Mouse (Mus musculus): ENCODE results near the gene Ctcf. TPM values are rescaled to one million over a fixed set of nuclear protein-coding genes. Genes with fewer than 3 reads are reported as not detected.
A peak's percentile ranks its signal among the peaks of the same experiment; 100 is the strongest.

The Ctcf gene
- total RNA-seq, 1 experiment from 2014 or later, result 139 TPM

DNA sequence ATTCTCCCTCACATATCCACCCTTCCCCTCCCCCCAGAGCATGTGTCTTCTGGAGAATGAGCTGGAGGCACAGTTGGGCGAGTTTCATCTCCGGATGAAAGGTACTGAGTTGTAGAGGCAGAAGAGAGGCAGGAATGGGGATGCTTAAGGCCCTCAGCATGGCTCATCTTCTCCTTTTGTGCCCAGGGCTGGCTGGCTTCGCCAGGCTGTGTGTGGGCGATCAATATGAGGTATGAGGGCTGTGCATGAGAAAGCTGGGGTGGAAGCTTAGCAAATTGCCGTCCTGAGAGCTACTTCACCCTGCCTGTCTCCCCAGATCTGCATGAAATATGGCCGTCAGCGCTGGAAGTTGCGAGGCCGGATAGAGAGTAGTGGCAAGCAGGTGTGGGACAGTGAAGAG, 20.4 kb upstream of the Ctcf start:
- ATAC-seq (replicated peaks; ENCODE audit: low read depth, poor library complexity, severe bottlenecking), result no peak

DNA sequence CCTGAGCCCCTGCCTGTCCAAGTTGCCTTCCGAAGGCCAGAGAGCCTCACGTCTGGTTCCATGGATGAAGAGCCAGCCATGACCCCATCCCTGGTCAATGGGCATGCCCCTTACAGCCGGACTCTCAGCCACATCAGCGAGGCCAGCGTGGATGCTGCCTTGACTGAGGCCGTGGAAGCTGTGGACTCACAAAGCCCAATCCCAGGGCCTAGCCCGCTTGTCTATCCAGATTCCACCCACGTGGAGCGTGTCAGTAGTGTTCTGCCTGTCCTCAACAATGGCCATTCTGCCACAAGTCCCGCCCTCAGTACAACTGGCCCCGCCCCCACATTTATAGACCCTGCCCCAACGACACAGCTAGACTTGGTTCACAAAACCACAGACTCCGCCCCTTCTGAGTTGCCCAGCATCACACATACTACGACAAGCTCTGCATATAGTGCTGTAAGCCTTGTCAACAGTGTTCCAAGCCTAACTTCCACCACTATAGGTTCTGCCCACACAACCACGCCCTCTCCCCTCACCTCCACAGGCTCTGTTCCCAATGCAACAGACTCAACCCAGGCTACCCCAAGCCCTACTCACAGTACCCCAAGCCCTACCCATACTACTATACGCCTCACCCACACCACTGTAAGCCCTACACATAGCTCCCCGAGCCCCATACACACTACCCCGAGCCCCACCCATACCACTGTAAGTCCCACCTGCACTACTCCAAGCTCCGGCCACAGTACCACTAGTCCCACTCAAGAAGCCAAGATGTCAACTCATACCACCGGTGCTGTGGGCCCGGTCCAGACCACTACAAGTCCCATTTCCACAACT, 18.7 kb upstream of the Ctcf start:
- ATAC-seq (replicated peaks; ENCODE audit: low read depth, poor library complexity, severe bottlenecking), result peak; percentile 18; the same call in 1 of the 2 replicates

GRCm38 (mm10) chr8:105618279-105618634, 18.1 kb upstream of the Ctcf start:
- no peak for ATAC-seq (replicated peaks; ENCODE audit: low read depth, poor library complexity, severe bottlenecking)

DNA sequence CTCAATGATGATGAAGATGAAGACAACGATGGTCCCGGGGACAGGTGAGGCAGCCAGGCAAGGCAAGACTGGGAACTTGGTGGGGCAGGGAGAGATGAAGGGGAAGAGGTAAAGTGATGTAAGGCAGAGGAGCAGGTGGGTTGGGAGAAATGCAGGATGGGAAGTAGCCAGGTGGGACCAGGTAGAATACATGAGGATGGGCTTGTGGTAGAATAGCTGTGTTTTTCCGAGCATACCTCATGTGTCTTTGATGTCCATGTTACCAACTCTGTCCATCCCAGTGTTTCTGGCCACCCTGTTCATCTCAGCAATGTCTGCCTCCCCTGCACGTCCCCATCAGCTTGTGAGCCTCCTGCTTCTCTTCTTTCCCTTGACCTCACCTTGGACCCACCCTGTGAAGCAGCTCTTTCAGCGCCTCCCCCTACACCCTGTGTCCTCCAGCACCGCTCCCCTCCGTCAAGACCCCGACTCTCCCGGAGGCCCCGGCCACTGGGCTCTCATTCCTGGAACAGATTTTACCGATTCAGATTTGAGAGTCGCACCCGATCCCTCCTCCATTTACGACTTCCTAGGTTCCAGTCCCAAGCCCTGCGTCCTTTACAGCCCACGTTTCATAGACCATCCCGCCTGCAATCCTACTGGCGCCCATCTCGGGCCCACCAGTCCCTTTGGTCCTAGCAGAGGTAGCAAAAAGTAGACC, 17.3 kb upstream of the Ctcf start:
- ATAC-seq (replicated peaks; ENCODE audit: low read depth, poor library complexity, severe bottlenecking), result no peak

- ATAC-seq (replicated peaks; ENCODE audit: low read depth, poor library complexity, severe bottlenecking), result no peak
Measured at GRCm38 (mm10) chr8:105620211-105620610, 16.2 kb upstream of the Ctcf start.

- no peak for ATAC-seq (replicated peaks; ENCODE audit: low read depth, poor library complexity, severe bottlenecking)
Measured at GRCm38 (mm10) chr8:105620946-105621720, 15.2 kb upstream of the Ctcf start.

- no peak for ATAC-seq (replicated peaks; ENCODE audit: low read depth, poor library complexity, severe bottlenecking)
Measured at GRCm38 (mm10) chr8:105621841-105622240, 14.5 kb upstream of the Ctcf start.

- ATAC-seq (replicated peaks; ENCODE audit: low read depth, poor library complexity, severe bottlenecking), result peak; percentile 78
Measured at GRCm38 (mm10) chr8:105622421-105622920, 13.9 kb upstream of the Ctcf start.

DNA sequence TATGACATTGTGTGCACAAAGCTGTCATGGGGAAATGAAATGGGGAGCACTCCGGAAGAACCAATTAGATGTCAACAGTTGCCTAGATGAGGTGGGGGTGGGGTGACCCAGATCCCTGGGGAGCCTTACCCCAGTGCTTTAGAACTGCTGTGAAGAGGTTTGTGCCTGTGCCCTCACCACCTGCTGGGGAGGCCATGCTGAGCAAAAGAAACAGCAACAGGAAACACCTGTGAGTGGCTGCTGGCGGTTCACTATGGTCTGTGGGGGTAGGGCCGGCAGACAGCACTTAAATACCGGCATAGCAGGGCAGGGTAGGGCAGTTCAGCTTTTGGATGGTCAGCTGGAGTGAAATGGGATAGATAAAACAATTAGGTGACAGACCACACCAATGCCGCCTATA, 13.2 kb upstream of the Ctcf start:
- peak; percentile 39 for ATAC-seq (replicated peaks; ENCODE audit: low read depth, poor library complexity, severe bottlenecking)

- ATAC-seq (replicated peaks; ENCODE audit: low read depth, poor library complexity, severe bottlenecking), result no peak
Measured at GRCm38 (mm10) chr8:105623679-105624245, 12.6 kb upstream of the Ctcf start.

GRCm38 (mm10) chr8:105624401-105624800, 12.0 kb upstream of the Ctcf start:
- no peak for ATAC-seq (replicated peaks; ENCODE audit: low read depth, poor library complexity, severe bottlenecking)

- no peak for ATAC-seq (replicated peaks; ENCODE audit: low read depth, poor library complexity, severe bottlenecking)
Measured at GRCm38 (mm10) chr8:105624831-105625230, 11.5 kb upstream of the Ctcf start.

DNA sequence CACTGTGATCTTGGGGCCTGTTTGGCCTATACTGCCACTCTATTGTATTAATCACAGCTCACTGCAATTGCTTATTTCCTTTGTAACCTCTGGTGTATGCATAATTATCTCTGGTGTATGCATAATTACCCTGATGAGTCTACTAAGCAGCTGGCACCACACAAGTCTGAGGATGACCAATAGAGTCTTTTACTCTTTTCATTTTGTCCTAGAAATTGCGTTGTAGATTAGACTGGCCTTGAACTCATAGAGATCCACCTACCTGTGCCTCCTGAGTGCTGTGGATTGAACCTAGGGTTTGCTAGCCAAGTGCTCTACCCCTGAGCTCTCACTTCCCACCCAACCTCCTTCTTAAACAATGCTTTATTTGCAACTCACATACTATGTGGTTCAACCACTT, 10.3 kb upstream of the Ctcf start:
- no peak for ATAC-seq (replicated peaks; ENCODE audit: low read depth, poor library complexity, severe bottlenecking)

DNA sequence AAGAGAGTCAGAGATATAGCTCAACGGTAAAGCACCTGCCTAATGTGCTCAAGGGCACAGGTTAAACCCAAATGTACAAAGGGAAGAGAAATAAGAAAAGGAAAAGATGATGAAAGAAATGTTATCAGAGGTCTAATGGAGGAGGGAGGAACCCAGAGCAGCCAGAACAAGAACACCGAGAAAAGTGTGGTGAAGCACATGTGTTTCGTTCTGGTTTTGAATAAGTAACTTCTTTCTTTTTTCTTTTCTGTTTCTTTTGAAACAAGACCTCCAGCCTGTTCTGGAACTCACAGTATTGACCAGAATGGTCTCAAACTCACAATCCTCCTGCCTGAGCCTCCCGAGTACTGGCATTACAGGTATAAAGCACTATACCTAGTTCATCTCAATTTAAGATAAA, 7.0 kb upstream of the Ctcf start:
- no peak for ATAC-seq (replicated peaks; ENCODE audit: low read depth, poor library complexity, severe bottlenecking)

- ATAC-seq (replicated peaks; ENCODE audit: low read depth, poor library complexity, severe bottlenecking), result no peak
Measured at GRCm38 (mm10) chr8:105634771-105635458, 1.5 kb upstream of the Ctcf start.

DNA sequence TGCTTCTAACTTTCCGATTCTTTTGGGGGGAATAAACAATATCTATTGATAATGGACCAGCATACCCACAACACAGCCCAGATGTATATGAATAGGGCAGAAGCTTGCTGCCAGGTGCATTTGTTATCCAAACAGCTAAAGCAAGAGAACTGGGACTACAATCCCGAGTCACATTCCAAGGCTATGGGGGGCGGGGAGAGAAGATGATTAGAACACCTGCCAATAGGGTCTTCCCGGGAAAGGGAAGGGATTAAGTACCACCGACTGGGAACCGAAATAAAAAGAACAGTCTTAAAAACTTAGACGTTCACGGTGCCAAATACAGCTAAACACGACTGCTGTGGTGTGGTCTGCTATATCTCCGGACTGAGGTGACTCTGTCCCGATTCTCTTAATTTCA, 887 bp upstream of the Ctcf start:
- ATAC-seq (replicated peaks; ENCODE audit: low read depth, poor library complexity, severe bottlenecking), result no peak

DNA sequence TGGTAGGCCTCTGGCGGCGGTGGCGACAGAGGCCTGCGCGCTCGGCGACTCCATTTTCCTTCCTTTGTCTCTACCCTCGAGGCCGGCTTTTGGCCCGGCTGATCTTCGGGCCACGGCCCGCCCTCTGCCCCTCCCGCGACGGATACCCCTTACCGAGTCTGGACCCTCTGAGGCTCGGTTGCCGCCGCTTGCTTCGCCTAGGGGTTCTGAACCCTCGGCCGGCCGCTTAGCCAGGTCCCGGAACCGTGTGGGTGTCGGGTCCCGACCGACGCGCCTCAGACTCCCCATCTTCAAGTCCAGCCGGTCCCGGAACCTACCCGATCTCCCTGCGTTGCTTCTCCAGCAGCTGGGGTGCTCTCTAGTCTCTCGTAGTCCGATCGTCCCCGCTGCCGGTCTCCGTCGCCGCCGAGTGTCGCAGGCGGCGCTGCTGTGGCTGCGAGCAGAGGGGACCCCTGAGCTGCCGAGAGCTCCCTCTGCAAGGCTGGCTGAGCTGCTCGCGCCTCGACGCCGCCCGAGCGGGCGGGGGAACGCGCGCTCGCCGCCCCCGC, 669 bp downstream of the Ctcf start, which contains the start of gene Agrp:
Agrp (minus strand) TSS at position 431 of the 548 bp plus-strand sequence.
- peak; percentile 16 for ATAC-seq (replicated peaks; ENCODE audit: low read depth, poor library complexity, severe bottlenecking)

DNA sequence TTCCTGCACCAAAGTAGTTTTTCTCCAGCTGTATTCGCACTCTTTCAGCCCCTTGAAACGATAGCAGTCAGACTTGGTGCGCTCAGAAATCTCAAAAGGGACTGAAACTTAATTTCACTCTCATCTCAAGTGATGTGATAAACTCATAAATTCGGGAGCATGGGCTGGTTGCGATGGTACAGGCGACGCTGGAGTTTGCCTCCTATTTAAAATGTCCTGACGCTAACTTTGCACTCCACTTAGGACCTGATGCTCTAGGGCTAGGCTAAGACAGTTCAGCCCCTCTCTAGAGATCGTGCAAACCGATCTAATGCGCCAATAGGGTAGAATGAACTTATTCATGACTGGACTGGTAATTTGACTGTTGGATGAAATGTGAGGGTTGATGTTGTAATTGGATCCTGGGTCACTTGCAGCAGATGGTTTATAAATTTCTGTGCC, 1.3 kb downstream of the Ctcf start:
- 0 out of 2 replicates have a peak, but pooled peaks have one; percentile 10 for ATAC-seq (replicated peaks; ENCODE audit: low read depth, poor library complexity, severe bottlenecking)

DNA sequence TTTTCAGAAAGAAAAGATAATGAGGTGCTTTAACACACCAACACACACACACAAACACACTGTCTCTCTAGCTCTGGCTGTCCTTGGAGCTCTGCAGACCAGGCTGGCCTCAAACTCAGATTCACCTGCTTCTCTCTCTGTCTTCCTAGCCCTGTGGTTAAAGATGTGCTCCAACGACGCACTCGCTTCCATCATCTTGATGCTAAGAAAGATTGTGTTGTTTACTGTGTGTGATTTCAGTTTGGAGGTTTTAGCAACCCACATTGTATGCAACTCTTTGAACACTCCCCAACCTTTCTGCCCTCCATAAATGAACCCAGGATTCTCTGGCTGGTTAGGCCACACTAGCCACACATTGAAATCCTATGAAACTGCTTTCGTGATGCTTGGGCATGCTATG, 2.1 kb downstream of the Ctcf start:
- ATAC-seq (replicated peaks; ENCODE audit: low read depth, poor library complexity, severe bottlenecking), result no peak
